Mouse (Mus musculus) thymus, postnatal 14 days (tissue): ENCODE data around the gene Gm6096.
"Not testable (repeated sequence)": the region's sequence is repeated elsewhere in the genome, so short reads cannot be mapped to it uniquely, and the experiment has no call there.

Source experiments
- DNase-seq: peaks from one replicate; pipeline ENCODE4 v3.0.0; 2021

Gm6096 gene

GRCm38 (mm10) chr7:34250738-34251137 lies at the start of gene Gm6096:
Gene Gm6096 (plus strand): TSS chr7:34251038.
- no peak for DNase-seq

DNA sequence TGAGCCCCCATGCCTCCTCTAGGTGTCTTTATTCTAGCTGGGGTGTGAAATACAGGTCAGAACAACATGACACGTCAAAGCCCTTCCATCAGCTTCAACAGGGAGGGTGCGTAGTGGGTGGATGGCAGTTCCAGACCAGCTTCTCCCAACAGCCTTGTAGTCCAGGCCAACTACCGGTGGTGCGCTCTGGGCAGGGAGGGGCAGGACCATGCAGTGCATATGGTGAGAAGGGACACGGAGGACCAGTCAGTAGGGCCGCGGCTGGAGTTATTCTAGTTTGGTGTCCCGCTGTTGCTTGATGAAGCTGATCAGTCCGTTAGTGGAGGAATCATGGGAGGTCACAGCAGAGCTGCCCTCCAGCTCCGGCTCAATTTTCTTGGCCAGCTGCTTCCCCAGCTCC lies 48.7 kb upstream of the Gm6096 start:
- DNase-seq, result not testable (repeated sequence)

- no peak for DNase-seq
These were observed 44.5 kb upstream of the Gm6096 start for GRCm38 (mm10) chr7:34206331-34206730.

DNA sequence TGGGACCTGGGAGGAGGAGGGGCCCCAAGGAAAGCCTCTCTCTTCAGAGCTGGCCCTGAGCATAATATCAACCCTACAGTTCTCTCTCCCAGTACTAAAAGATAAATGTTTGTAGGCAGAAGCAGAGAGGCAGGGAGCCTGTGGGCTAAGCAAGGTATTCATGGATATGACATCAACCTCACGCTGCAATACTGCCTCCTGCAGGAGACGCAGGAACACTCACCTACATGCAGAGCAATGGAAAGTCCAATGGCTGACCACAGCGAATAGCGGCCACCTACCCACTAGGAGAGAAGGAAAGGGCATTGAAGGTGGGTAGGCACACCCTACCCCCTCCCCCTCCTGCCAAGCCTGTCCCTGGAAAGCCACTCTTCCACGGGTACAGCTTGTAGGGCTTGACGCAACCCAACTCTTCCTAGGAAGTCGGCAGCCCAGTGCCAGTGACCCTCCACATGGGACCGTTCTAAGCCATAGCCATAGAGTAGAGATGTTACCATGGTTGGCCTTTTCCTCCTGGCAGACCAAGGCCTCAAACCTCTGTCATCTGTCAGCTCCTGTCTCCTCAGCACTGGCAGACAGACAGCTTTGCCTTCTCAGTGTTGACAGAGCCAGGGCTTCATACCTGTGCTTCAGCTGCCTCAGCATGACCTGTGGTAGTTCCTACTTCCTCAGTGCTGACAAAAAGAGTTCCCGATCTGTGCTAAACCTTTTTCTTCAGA lies 42.7 kb upstream of the Gm6096 start:
- DNase-seq, result no peak

DNA sequence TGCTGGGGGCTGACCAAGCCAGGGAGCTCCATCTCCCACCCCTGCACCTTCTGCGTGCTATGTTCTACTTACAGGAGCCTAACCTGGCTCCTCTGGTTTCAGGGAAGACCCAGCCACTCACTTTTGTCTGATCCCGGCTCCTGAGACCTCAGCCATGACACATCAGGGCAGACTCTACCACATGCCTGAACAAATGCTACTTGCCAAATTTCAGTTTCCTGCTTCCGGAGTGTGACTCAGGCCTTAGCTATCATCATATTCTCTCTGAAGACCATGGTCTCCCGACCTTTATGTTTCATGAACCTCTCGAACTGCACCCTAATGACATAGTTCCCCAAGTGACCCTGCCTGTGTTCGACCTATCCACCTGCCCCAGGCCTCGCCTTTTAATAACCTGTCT lies 37.6 kb upstream of the Gm6096 start:
- no peak for DNase-seq

GRCm38 (mm10) chr7:34214644-34215043 lies 36.2 kb upstream of the Gm6096 start:
- no peak for DNase-seq

DNA sequence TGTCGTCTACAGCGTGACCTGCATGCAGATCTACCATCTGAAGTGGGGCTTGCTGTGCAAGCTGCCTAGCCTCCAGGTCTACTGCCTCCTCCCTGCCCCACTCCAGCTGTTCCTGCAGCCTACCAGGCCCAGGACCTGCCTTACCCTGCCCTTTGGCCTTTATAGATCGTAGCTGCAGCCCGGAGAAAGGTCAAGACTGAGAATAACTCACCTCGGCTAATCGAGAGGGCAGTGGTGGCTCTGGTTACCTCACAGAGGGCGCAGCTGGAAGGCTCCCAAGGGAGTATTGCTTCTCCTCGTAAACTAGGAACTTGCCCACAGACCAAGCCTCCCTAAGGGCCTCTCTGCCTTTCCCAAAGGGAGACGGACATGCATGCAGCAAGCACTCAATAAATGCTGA lies 35.4 kb upstream of the Gm6096 start:
- no peak for DNase-seq

- DNase-seq, result no peak
These were observed 34.4 kb upstream of the Gm6096 start for GRCm38 (mm10) chr7:34216474-34216873.

DNA sequence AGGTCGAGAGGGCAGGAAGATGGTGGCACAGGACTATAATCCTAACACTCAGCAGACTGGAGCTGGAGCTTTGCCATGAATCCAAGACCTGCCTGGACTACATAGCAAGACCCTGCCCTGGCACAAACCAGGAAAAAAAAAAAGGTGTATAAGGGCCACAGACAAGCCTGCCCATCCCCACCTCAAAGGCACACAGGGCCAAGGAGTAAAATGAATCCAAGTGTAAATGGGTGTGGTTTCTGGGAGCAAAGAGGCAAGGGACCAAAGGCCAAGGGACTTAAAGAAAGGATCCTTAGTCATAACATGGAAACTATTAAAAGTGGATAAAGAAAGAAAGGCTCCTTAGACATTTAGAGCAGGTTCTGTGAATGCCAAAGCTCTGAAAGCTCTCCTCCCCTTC lies 32.3 kb upstream of the Gm6096 start:
- DNase-seq, result no peak

- no peak for DNase-seq
These were observed 29.1 kb upstream of the Gm6096 start for GRCm38 (mm10) chr7:34221594-34222250.

DNA sequence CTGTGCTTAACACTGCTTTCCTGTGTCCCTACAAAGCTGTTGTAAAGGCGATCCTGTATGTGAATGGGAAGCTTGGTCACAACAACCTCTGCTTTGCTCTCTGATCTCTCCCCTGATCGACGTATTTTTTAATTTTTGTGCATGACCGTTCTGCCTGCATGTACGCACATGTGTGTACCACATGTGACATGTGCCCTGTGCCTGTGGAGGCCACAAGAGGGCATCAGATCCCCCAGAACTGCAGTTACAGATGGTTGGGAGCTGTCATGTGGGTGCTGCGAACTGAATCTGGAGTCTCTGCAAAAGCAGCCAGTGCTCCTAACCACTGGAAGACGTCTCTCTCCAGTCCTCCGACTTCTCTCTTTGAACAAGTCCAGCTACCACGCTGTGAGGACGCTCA lies 28.5 kb upstream of the Gm6096 start:
- no peak for DNase-seq

DNA sequence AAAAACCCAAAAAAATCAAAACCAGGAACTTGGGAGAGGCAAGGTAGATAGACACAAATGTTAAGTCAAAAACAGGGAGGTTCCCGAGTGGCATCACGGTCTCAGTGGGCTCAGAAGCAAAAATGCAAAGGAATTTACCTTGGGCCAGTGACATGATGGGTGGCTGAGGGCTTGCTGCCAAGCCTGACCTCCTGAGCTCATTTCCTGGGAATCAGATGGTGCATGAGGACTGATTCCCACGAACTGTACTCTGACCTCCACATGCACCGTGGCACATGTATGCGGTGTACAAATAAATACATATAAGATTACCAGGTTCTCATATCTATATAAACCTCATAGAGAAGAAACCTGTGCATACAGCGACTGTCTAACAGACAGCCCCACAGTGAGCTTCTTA lies 26.5 kb upstream of the Gm6096 start:
- DNase-seq, result no peak

GRCm38 (mm10) chr7:34226086-34226485 lies 24.8 kb upstream of the Gm6096 start:
- no peak for DNase-seq

DNA sequence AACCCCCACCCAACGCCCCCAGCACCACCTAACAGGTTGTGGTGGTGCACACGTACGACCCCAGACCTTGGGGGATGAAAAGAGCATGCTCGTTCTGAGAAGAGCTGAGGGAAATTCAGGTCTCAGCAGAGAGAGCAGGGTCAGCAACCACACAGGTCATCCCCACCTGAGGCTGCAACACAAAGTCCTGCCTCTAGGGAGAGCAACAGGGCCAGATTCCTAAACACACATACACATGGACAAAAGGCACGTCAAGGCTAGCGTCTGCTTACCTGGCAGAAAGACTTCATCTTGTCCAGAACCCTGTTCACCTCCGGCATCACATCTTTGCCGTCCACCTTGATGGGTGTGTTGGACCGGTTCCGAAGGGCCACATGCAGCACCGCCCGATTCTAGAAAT lies 24.0 kb upstream of the Gm6096 start:
- no peak for DNase-seq

GRCm38 (mm10) chr7:34228641-34229040 lies 22.2 kb upstream of the Gm6096 start:
- no peak for DNase-seq

DNA sequence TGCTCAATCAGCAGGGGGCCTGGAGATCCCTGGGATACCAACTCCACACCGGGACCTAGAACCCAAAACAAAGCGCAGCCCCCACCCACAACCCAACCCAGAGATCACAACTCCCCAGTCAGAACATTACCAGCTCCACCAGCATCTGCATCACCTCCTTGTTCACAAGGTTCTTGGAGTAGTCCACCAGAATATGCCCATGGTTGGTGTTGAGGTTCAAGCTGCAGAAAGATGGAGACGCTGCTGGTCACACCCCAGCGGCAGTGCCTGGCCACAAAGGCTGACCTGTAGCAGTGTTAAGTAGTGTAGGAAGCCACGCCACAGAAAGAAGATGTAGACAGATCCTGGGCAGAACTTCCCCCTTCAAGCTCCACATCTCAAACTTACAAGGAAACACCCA lies 21.7 kb upstream of the Gm6096 start:
- no peak for DNase-seq

DNA sequence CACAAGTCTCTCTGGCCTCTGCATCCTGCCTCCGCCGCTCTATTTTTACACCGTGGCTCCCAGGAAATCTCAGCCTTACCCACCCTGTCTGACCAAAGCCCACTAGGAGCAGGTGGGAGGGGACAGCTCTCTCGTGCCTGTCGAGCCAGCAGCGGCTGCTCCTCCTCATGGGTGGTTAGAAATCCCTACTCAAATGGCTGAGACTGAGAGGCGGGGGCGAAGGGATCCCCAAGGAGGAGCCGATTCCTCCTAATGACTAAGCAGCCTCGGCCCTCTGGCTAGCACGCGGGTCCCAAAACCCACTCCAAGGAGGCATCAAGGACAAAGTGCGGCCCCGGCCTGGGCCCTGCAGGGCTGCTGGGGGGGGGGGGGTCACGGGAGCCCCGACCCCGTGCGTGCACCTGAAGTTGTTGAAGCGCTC lies 21.1 kb upstream of the Gm6096 start:
- DNase-seq, result no peak

DNA sequence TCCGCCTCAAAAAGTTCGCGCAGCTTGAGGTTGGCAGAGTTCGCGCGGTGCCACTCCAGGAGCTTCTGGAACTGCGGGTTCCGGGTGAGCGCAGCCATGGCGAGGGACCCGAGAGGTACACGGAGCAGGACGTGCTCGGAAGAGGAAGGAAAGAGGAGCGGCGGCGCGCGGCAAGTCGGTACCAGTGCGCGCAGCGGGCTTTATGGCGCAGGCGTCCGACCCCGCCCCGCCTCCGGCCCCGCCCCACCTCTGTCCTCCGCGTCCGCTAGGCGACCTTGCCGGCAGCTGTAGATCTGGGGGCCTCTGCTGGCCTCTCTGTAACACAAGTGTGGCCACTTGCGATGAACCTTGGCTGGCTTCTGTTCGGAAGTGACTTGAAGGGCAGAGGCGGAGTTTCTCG lies 20.7 kb upstream of the Gm6096 start, which contains the start of gene Gpi1:
Gpi1 (minus strand) TSS at position 221 of the 400 bp plus-strand sequence.
- DNase-seq, result peak; percentile 87

- DNase-seq, result no peak
These were observed 17.8 kb upstream of the Gm6096 start for GRCm38 (mm10) chr7:34232785-34233725.

- peak; percentile 100 for DNase-seq
These were observed 16.8 kb upstream of the Gm6096 start for GRCm38 (mm10) chr7:34233909-34234609.

- no peak for DNase-seq
These were observed 16.0 kb upstream of the Gm6096 start for GRCm38 (mm10) chr7:34234610-34235561.

DNA sequence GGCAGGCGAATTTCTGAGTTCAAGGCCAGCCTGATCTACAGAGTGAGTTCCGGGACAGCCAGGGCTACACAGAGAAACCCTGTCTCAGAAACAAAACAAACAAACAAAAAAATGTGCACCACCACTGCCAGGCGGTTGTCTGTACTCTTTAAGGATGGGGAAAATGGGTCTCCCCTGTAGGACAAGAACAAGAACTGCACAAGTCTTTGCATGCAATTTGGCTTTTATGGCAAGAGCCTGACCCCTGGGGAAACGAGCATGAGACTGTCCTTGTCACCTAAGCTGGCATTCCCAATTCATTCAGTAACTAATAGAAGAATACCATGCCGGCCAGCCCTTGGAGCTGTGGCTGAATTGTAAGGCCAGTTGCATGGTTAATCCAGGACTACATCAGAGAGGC lies 15.2 kb upstream of the Gm6096 start:
- no peak for DNase-seq
